Mouse (Mus musculus) E14TG2a.4 (cell line): ENCODE measurements around the gene Tomt.

Experiments
- CTCF ChIP-seq: conservative IDR thresholded peaks from 2 replicates; pipeline ENCODE4 v1.5.1; 2014; ENCODE audit warnings: low read length
- NANOG ChIP-seq: IDR thresholded peaks from 2 replicates; pipeline ENCODE4 v1.6.1; 2014; ENCODE audit warnings: borderline replicate concordance, low read length, mixed read lengths

DNA sequence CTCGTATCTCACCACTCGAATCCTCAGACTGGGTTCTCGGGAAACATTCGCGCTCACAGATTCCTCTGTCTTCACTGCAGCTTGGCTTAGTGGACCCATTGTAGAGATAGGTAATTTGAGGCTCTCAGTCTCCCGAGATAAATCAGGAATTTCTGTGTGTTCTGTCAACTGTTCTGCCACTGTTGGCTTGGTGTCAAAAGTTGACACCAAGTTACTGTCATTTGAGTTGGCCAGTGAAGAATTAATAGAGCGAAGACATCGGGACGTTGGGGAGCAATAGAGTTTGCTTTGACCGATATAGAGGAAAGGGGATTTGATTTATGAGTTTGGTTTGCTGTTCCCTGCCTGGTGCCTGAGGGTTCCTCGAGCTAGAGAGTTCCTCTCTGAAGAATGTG lies at the start of gene Tomt:
- TF ChIP-seq CTCF: no peak
- TF ChIP-seq NANOG: no peak
